ENCODE assay signal across 14 mouse cellular contexts in the genomic region with DNA sequence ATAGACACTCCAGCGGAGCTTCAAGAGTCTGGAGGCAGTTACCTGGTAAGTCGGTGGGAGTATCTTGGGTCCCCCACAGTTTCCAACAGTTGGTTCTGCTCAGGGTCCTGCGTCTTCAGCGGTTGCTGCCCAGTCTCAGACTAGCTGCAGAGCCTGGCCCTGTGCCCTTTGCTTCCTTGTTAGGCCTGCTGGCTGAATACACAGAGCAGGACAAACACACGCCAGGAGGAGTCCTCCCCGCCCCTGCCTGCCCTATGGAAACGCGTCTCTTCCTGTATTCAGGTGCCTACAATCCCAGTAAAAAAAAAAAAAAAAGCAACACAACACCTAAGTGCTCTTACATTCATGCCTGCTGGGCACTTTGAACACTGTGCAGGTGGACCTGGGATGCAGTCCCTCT. TPM values are rescaled to one million over a fixed set of nuclear protein-coding genes. Genes with fewer than 3 reads are reported as not detected.
DNase-seq lines count a peak whose midpoint lies in the region; ATAC-seq lines count a peak whose summit lies in the region.
"Had no signal": no experiment of that assay in that cellular context is flagged by ENCODE, and none has a peak within 500 bp of the region (broad histone marks: within the 10 kb centered on the region; RNA-seq: fewer than 3 reads in every experiment).

TSS of gene Bcas1 (minus strand) at position 142 of the 400 bp plus-strand sequence.

- DNase-seq in kidney, postnatal 10 days: no peak
- peak; percentile 24 to 53 for DNase-seq in urinary bladder, postnatal 36 days (ENCODE audit: low spot score in 2 of 2)
- no peak for DNase-seq in urinary bladder, adult 2 months (ENCODE audit: low spot score)
- DNase-seq in liver, embryonic 13.5 days: no peak
- DNase-seq in spleen, postnatal 10 days (ENCODE audit: low spot score in 2 of 2): no peak
- no peak for DNase-seq in heart, postnatal 4 days
- DNase-seq in cerebellum, postnatal 36 days: no peak
- DNase-seq: gastrocnemius, postnatal 25 days; thymus, postnatal 4 days had no signal

- H3K9me3 ChIP-seq in kidney, embryonic 16.5 days (ENCODE audit: low read length): no peaks in the 10 kb centered on the region
- H3K9me3 ChIP-seq in liver, embryonic 13.5 days (replicated peaks): 0 out of 2 replicates have a peak, but pooled peaks cover 5% of the 10 kb centered on the region
- H3K9me3 ChIP-seq: forebrain, embryonic 13.5 days; limb, embryonic 10.5 days had no signal

- 0 out of 2 replicates have a peak within 1 kb of the TSS, but pooled peaks have one; percentile 3 for H3K9ac ChIP-seq in kidney, embryonic 16.5 days (replicated peaks; ENCODE audit: low read length)
- H3K9ac ChIP-seq in liver, embryonic 13.5 days: no peak within 1 kb of the TSS
- H3K9ac ChIP-seq: forebrain, embryonic 13.5 days had no signal

- no peak within 1 kb of the TSS for H3K4me2 ChIP-seq in kidney, embryonic 16.5 days (replicated peaks; ENCODE audit: low read depth, low read length)
- H3K4me2 ChIP-seq in liver, embryonic 13.5 days: peak within 1 kb of the TSS; percentile 25
- H3K4me2 ChIP-seq: forebrain, embryonic 13.5 days had no signal

- H3K36me3 ChIP-seq in kidney, embryonic 16.5 days (ENCODE audit: insufficient read depth, low read length): no peaks in the 10 kb centered on the region
- H3K36me3 ChIP-seq in liver, embryonic 13.5 days: no peaks in the 10 kb centered on the region
- H3K36me3 ChIP-seq: limb, embryonic 10.5 days had no signal

- WGBS in kidney, embryonic 16.5 days: 70% methylated on average over 8 of the region's 8 CpGs
- WGBS in liver, embryonic 13.5 days (ENCODE audit: insufficient replicate concordance): 66% methylated on average over 8 of the region's 8 CpGs

- no peaks in the 10 kb centered on the region; the same call in 1 of the 2 replicates for H3K27me3 ChIP-seq in kidney, embryonic 16.5 days (ENCODE audit: insufficient read depth, low read length)
- no peaks in the 10 kb centered on the region for H3K27me3 ChIP-seq in liver, embryonic 13.5 days
- H3K27me3 ChIP-seq: forebrain, embryonic 13.5 days had no signal

- ATAC-seq in kidney, embryonic 16.5 days (ENCODE audit: low FRiP score, low TSS enrichment): no peak
- ATAC-seq in liver, embryonic 13.5 days (ENCODE audit: low read depth): peak; percentile 70; the same call in 1 of the 2 replicates
- ATAC-seq: forebrain, embryonic 13.5 days; Patski had no signal

- H3K27ac ChIP-seq in kidney, embryonic 16.5 days (ENCODE audit: low read length): no peak within 1 kb of the TSS
- no peak within 1 kb of the TSS for H3K27ac ChIP-seq in liver, embryonic 13.5 days
- H3K27ac ChIP-seq: forebrain, embryonic 13.5 days; limb, embryonic 10.5 days had no signal

- no peak within 1 kb of the TSS for H3K4me3 ChIP-seq in kidney, embryonic 16.5 days (ENCODE audit: low read length)
- H3K4me3 ChIP-seq in liver, embryonic 13.5 days (replicated peaks): 0 out of 2 replicates have a peak within 1 kb of the TSS, but pooled peaks have one; percentile 0
- H3K4me3 ChIP-seq: forebrain, embryonic 13.5 days; limb, embryonic 10.5 days had no signal

- no peaks in the 10 kb centered on the region for H3K4me1 ChIP-seq in kidney, embryonic 16.5 days (ENCODE audit: insufficient read depth, low read length)
- H3K4me1 ChIP-seq in liver, embryonic 13.5 days (replicated peaks): no peaks in the 10 kb centered on the region

RNA-seq across cellular contexts. Expression of gene Bcas1, which starts in this region (rescaled TPM):
- polyA plus RNA-seq in kidney, embryonic 16.5 days (2015; fragmentation: Nextera tagmentation; extraction: Ambion mirVana): 0.66 and 1.0 TPM in 2 replicates
- 6.9 and 7.5 TPM in 2 replicates for polyA plus RNA-seq in urinary bladder, adult 2 months (2012; rRNA removed)
- 6.3 and 9.0 TPM in 2 replicates for polyA plus RNA-seq in liver, embryonic 13.5 days (2015; fragmentation: Nextera tagmentation; extraction: Ambion mirVana)
- under 1 TPM; 0.24 to 0.97 TPM for total RNA-seq in heart, postnatal 4 days (2021)
- polyA plus RNA-seq: C2C12, Patski had no signal

Comparison
In these comparisons a context has a peak if more than half of its experiments do, and no peak if none do; other contexts are left out.
1. DNase-seq: peak in urinary bladder, postnatal 36 days (2 of 2); none in kidney, postnatal 10 days (single experiment), urinary bladder, adult 2 months (single experiment), liver, embryonic 13.5 days (single experiment), spleen, postnatal 10 days (0 of 2), heart, postnatal 4 days (single experiment) and cerebellum, postnatal 36 days (0 of 2).